Mouse (Mus musculus) limb, embryonic 11.5 days (tissue): ENCODE measurements around the gene C130050O18Rik. TPM values are rescaled to one million over a fixed set of nuclear protein-coding genes. Genes with fewer than 3 reads are reported as not detected.

Experiments used
- ATAC-seq: fragments of 200-750 bp; cut with Nextera tagmentation; 2 replicates; pipeline ENCODE4 v1.8.0; 2017; ENCODE audit warnings: low read depth; ENCODE audit not compliant: insufficient number of reproducible peaks, low FRiP score, low TSS enrichment
- DNase-seq: peaks from one replicate; pipeline ENCODE4 v3.0.0-alpha.2; 2015; ENCODE audit warnings: low spot score
- H3K27ac ChIP-seq: fragments of 300-500 bp; sonication (generic); replicated peaks from 2 replicates; pipeline ENCODE4 v1.5.1; 2014; ENCODE audit warnings: low read depth, mild to moderate bottlenecking, low read length
- H3K27me3 ChIP-seq: fragments of 300-500 bp; sonication (generic); 2 replicates; pipeline ENCODE4 v1.6.1; 2014; ENCODE audit warnings: mild to moderate bottlenecking, low read length, mixed read lengths; ENCODE audit not compliant: control insufficient read depth, insufficient read depth
- H3K36me3 ChIP-seq: fragments of 300-500 bp; sonication (generic); 2 replicates; pipeline ENCODE4 v1.6.1; 2014; ENCODE audit warnings: mild to moderate bottlenecking, low read length, moderate library complexity, mixed read lengths; ENCODE audit not compliant: control insufficient read depth, insufficient read depth
- H3K4me1 ChIP-seq: fragments of 300-500 bp; sonication (generic); 2 replicates; pipeline ENCODE4 v1.6.1; 2014; ENCODE audit warnings: low read length, mixed read lengths; ENCODE audit not compliant: control insufficient read depth, insufficient read depth
- H3K4me2 ChIP-seq: fragments of 300-500 bp; sonication (generic); 2 replicates; pipeline ENCODE4 v1.6.1; 2014; ENCODE audit warnings: low read depth, mild to moderate bottlenecking, moderate library complexity; ENCODE audit not compliant: severe bottlenecking
- H3K4me3 ChIP-seq: fragments of 300-500 bp; sonication (generic); 2 replicates; pipeline ENCODE4 v1.5.1; 2014; ENCODE audit warnings: low read depth, low read length
- H3K9ac ChIP-seq: fragments of 300-500 bp; sonication (generic); 2 replicates; pipeline ENCODE4 v1.6.1; 2014; ENCODE audit warnings: mild to moderate bottlenecking, low read length
- H3K9me3 ChIP-seq: fragments of 300-500 bp; sonication (generic); 2 replicates; pipeline ENCODE4 v1.6.1; 2016; ENCODE audit warnings: low read length; ENCODE audit not compliant: control insufficient read depth
- WGBS: fragments of 180-500 bp; shearing (Covaris S2); extraction: QIAGEN DNeasy Blood & Tissue Kit; methylation state at CpG from one replicate; pipeline ENCODE4 v1.1.7; 2014; 5-methylcytosine and 5-hydroxymethylcytosine counted together
- microRNA counts: library from miRNA; unstranded; fragments of <30 nt; microRNA quantifications from one replicate; lab custom pipeline; 2016
- microRNA-seq: library from miRNA; unstranded; fragments of <30 nt; microRNA quantifications from one replicate; pipeline ENCODE4, GENCODE M21; 2016
- polyA plus RNA-seq: library from polyadenylated mRNA; unstranded; fragments of >200 nt; fragmentation: Nextera tagmentation; extraction: Ambion mirVana; gene quantifications from 2 replicates; pipeline ENCODE4 v1.2.1, GENCODE M21; 2014

Gene C130050O18Rik
- polyA plus RNA-seq, 1 experiment from 2014 or later: 0.89 TPM

DNA sequence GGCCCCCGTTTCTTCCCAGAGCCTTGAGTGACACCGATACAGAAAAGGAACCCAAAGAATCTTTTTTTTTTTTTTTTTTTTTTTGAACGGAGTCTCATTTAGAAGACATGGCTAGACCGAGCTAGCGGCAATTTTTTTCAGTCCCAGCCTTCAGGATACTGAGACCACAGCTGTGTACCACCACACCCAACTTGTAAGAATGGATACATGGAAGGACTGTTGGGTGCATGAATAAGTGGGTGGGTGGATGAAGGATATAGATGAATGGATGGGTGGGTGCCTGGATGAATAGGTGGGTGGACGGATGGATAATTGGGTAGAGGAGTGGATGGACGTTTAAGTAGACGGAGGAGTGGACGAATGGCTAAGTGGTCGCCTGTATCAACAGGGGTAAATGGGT is 54.9 kb downstream of the C130050O18Rik start:
- ATAC-seq (0 out of 2 replicates have a peak, but pooled peaks have one; percentile 16), DNase-seq (no peak)
- Histone ChIP-seq H3K27ac (no peak overlapping the region), H3K9me3 (no peaks in the 10 kb centered on the region), H3K4me1 (0 out of 2 replicates have a peak, but pooled peaks cover 5% of the 10 kb centered on the region), H3K9ac (peak overlapping the region; percentile 53; the same call in 1 of the 2 replicates), H3K4me3 (peak overlapping the region; percentile 63), H3K4me2 (peak overlapping the region; percentile 47), H3K27me3 (no peaks in the 10 kb centered on the region), H3K36me3 (no peaks in the 10 kb centered on the region)
- WGBS: 13% methylated on average over 10 of the region's 10 CpGs

- Histone ChIP-seq H3K27ac (no peak within 1 kb of the TSS), H3K4me2 (peak within 1 kb of the TSS; percentile 47), H3K27me3 (no peaks in the 10 kb centered on the region), H3K36me3 (no peaks in the 10 kb centered on the region), H3K4me3 (peak within 1 kb of the TSS; percentile 63), H3K9ac (peak within 1 kb of the TSS; percentile 53; the same call in 1 of the 2 replicates), H3K9me3 (no peaks in the 10 kb centered on the region), H3K4me1 (0 out of 2 replicates have a peak, but pooled peaks cover 5% of the 10 kb centered on the region)
- WGBS: 4% methylated on average over 41 of the region's 42 CpGs
- DNase-seq (peak; percentile 99), ATAC-seq (peak; percentile 98)
These were observed 55.4 kb downstream of the C130050O18Rik start, which contains the start of gene 3110082I17Rik for GRCm38 (mm10) chr5:139460384-139461067. Gene 3110082I17Rik, minus strand, starts transcription at chr5:139460527.

GRCm38 (mm10) chr5:139464874-139465273 is 59.8 kb downstream of the C130050O18Rik start:
- no peak overlapping the region for H3K4me3 ChIP-seq
- H3K27me3 ChIP-seq: no peaks in the 10 kb centered on the region
- no peak overlapping the region for H3K9ac ChIP-seq
- 82% methylated on average over 4 of the region's 4 CpGs for WGBS
- no peaks in the 10 kb centered on the region for H3K9me3 ChIP-seq
- DNase-seq (no peak), ATAC-seq (no peak)
- no peak overlapping the region for H3K4me2 ChIP-seq
- no peaks in the 10 kb centered on the region for H3K36me3 ChIP-seq
- no peak overlapping the region for H3K27ac ChIP-seq
- H3K4me1 ChIP-seq: 0 out of 2 replicates have a peak, but pooled peaks cover 3% of the 10 kb centered on the region

MicroRNAs within 50 kb of the gene (microRNA counts, 519-probe panel; counts per million panel counts)
- not detected for microRNA mmu-miR-339-3p (lab: Ali Mortazavi, UCI)
- not detected for microRNA mmu-miR-339-5p (lab: Ali Mortazavi, UCI)

Small RNA genes lying within 50 kb of the gene (microRNA-seq; reads per million reads assigned to microRNA genes)
- 392 reads per million, percentile 65 among the genes with 10 or more reads in this experiment for gene Mir339

Other genes starting within 250 kb of the C130050O18Rik start
- gene Sun1, start 204.6 kb upstream of the C130050O18Rik start, polyA plus RNA-seq: 46.2 and 49.4 TPM in 2 replicates
- 148 and 159 TPM in 2 replicates for gene Get4, start 153.0 kb upstream of the C130050O18Rik start, polyA plus RNA-seq
- 0.17 and 0.69 TPM in 2 replicates for gene Adap1, start 79.7 kb upstream of the C130050O18Rik start, polyA plus RNA-seq
- 117 and 120 TPM in 2 replicates for gene Cox19, start 53.9 kb upstream of the C130050O18Rik start, polyA plus RNA-seq
- not detected in 2 replicates for gene Cyp2w1, start 52.7 kb upstream of the C130050O18Rik start, polyA plus RNA-seq
- gene Gpr146, start 27.6 kb upstream of the C130050O18Rik start, polyA plus RNA-seq: 1.9 and 2.3 TPM in 2 replicates
- 0.80 and 1.1 TPM in 2 replicates for gene Gper1, start 17.9 kb downstream of the C130050O18Rik start, polyA plus RNA-seq
- 37.9 and 39.7 TPM in 2 replicates for gene 3110082I17Rik, start 55.2 kb downstream of the C130050O18Rik start, polyA plus RNA-seq
- gene Zfand2a, start 79.3 kb downstream of the C130050O18Rik start, polyA plus RNA-seq: 8.0 and 9.1 TPM in 2 replicates
- 0.08 and 0.21 TPM in 2 replicates for gene Uncx, start 138.2 kb downstream of the C130050O18Rik start, polyA plus RNA-seq